Mouse (Mus musculus) layer of hippocampus, adult 6 months (tissue): ENCODE results near the gene Rab32. TPM values are rescaled to one million over a fixed set of nuclear protein-coding genes. Genes with fewer than 3 reads are reported as not detected.

Source experiments
- long read RNA-seq, 2 experiments: library from polyadenylated mRNA; unstranded; transcript quantifications; one replicate each; pipeline ENCODE4 v2.0.0; 2019 to 2020
- polyA plus RNA-seq: library from polyadenylated mRNA; unstranded; fragments of <200 nt; fragmentation: Nextera tagmentation; gene quantifications from 2 replicates; pipeline ENCODE4 v1.2.3, GENCODE M21; 2021

Gene Rab32
- polyA plus RNA-seq = 1.8 and 2.4 TPM in 2 replicates
- long read RNA-seq, experiment 1, partial matches to known transcripts = 0 of 4 reads
- long read RNA-seq, experiment 1, other reads (novel, unspliced or antisense) = 2 of 4 reads
- long read RNA-seq, experiment 2, transcript Rab32-201 (3 exons, 2,149 nt) = major isoform, 11 of 14 reads
- long read RNA-seq, experiment 2, partial matches to known transcripts = 1 of 14 reads
- long read RNA-seq, experiment 2, other reads (novel, unspliced or antisense) = 1 of 14 reads

GRCm38 (mm10) chr10:10557570-10558336 is at the start of gene Rab32:
Gene Rab32, minus strand, starts transcription at chr10:10558265.

Other genes with a start within 250 kb of the Rab32 start
- gene Adgb, start 85.9 kb downstream of the Rab32 start, polyA plus RNA-seq = 0.11 and 0.44 TPM in 2 replicates
- gene Gm10944, start 123.1 kb upstream of the Rab32 start, polyA plus RNA-seq = not detected in 2 replicates